Mouse (Mus musculus) thymus, adult 2 months (tissue): ENCODE data around the gene Raly.

Experiments used
- CTCF ChIP-seq: fragments of 200-500 bp; IDR thresholded peaks from 2 replicates; pipeline ENCODE4 v1.5.1; 2012; ENCODE audit warnings: mild to moderate bottlenecking, control low read depth, low read length, moderate library complexity, borderline replicate concordance; ENCODE audit not compliant: control insufficient read depth, poor library complexity, insufficient read depth; ENCODE audit errors: extremely low read depth
- POLR2A ChIP-seq: fragments of 200-500 bp; IDR thresholded peaks from 2 replicates; pipeline ENCODE4 v1.6.1; 2012; ENCODE audit warnings: mild to moderate bottlenecking, low read length, control low read depth, moderate library complexity; ENCODE audit not compliant: control insufficient read depth, poor library complexity, insufficient read depth; ENCODE audit errors: extremely low read depth

DNA sequence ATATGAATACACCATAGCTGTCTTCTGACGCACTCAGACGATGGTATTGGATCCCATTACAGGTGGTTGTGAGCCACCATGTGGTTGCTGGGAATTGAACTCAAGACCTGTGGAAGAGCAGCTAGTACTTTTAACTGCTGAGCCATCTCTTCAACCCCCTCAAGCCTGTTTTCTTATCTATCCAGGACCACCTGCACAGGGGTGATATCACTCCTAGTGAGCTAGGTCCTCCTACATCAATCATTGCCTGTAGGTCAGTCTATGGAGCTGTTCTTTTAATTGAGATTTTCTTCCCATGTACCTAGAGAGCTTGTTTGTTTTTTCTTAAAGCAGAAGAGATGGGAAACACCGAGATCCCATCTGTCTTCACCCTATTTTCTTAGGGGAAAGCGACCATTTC lies 12.9 kb downstream of the Raly start:
- TF ChIP-seq POLR2A (no peak), CTCF (no peak)
